Mouse (Mus musculus): ENCODE measurements around the gene Wee2.

Wee2 gene

DNA sequence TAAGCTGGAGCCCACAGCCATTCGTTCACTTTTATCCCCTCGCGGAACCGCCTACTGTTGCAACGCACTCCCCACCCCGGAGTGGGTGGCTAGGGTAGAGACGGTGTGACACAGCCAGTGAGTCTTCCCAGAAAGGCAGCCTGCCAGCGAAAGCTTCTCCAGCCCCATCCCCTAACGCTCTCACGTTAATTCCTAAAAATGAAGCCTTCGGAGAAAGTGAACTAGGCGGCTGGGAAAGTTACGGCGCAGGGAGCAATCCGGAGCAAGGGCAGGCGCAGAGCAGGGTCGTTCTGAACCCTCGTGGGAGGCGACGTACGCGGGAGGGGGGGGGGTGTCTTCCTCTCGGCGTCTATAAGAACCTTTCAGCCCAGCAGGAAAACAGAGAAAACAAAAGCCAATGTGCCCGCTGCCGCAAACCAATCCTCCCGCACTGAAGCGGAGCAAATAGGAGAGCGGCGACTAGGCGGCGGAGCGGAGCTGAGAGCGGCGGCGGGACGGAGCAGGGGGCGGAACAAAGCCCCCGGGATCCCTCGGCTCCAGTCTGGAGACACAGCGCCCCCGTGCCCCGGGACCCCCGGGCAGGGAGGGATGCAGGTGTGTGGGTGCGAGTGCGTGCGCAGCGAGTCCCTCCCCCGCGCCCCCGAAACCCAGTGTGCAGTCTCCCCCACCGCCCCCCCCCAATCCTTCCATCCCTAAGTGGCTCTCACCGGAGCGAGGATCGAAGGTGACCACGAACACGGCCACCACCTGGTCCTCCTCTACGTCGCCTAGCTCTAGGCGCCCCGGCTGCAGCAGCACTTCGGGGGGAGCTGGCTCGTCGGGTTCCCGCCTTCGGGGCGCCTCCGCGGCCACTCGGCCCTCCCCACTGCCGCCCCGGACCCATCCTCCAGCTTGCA is 3.5 kb upstream of the Wee2 start:
- DNase-seq (ENCODE audit: low read depth, low spot score): no peak

DNA sequence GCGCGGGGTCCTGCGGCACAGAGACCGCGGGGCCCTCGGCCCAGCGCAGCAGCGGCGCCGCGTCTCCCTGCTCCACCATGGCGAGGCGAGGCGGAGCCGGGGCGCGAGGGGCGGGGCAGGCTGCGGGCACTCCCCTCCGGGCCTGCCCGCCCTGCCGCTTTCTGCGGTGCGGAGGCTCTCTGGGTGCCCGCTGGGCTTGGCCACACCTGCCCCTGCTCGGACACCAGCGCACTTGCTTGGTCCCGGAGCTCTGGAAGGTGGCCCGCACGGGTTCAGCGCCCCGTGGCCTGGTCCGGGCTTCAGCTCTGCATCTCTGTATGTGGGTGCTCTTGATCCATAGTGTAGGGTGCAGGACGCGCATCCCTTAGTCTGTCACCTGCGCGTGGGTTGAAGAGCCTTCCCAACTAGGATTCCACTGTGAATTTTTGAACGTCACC is 2.8 kb upstream of the Wee2 start, which contains the start of gene E330009J07Rik:
Gene E330009J07Rik, minus strand, starts transcription at position 89 of the 437 bp plus-strand sequence.
- DNase-seq (ENCODE audit: low read depth, low spot score): no peak

DNA sequence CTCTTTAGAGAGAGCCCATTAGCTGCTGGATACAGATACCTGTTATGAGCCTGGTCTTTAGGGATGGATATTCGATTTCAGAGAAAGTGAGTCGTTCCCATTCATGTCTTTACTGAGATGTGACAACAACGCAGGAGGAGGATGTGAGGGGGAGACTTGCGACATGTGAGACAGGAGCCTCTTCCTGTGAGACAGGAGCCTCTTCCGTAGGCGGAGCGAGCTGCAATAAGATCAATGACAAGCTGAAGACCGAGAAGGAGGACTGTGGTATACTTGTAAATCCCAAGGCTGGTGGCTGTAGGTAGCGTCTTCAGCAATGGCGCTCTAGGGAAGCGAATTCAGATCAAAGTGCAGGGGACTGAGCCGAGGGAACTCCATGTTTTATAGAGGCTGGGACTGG is 843 bp downstream of the Wee2 start:
- no peak for DNase-seq (ENCODE audit: low read depth, low spot score)

DNA sequence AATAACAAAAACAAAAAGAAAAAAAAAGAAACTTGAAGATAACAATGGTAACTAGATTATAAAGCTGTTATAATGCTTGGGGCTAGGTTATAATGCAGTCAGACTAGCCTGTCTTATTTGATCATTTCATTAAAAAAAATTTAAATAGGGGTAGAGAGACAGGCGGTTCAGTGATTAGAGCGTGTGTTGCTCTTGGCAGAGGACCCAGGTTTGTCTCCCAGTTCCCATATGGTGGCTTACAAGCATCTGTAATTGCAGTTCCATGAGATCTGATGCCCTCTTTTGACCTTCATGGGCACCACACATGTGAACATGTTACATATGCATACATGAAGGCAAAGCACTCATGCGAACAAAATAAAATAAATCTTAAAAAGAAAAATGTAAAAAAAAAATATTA is 2.4 kb downstream of the Wee2 start:
- DNase-seq (ENCODE audit: low read depth, low spot score): no peak

DNA sequence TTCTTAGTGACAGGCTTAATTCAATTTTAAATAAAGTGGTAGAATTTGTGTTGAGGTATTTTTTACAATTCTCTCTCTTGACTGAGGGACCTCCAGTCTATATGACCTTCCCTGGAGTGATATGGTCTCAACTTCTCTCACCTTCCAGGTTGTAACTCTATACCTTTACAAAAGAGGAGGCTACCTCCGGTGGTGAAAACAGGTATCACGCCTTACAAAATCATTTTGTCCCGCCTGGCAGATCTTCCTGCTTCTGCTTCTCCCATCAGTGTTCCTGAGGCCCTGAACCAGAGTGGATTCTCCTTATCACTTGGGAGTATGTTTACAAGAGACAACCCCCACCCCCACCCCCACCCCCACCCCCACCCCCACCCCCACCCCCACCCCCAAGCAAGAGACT is 2.9 kb downstream of the Wee2 start:
- DNase-seq (ENCODE audit: low read depth, low spot score): no peak

DNA sequence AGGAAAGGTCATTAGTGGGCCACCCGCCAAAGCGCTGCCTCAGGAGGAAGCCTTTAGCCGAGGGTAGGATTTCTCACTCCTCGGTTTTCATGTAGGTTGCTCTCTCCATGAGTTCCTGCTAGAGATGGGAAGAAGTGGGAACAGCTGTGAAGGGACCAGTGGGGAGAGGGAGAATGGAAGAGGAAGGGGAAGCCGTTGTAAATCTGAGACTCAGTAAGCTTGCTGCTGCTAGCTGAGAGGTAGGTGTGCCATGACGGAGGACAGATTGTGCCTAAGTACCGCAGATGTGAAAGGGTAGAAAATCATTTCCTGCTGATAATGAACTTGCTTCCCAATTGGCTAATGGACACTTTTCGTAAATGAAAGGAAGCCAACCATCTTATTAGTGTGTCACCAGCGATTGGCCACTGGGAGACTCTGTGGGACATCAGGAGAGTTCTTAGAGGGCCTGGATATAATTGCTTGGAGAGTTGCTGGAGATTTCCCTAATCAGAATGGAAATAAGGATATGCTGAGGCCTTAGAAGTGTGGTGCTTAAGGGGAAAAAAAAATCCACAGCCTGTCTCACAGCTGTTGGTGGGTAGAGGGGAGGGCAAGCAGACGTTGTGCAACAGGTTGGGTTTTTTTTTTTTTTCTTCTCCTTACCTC is 4.5 kb downstream of the Wee2 start:
- no peak for DNase-seq (ENCODE audit: low read depth, low spot score)

DNA sequence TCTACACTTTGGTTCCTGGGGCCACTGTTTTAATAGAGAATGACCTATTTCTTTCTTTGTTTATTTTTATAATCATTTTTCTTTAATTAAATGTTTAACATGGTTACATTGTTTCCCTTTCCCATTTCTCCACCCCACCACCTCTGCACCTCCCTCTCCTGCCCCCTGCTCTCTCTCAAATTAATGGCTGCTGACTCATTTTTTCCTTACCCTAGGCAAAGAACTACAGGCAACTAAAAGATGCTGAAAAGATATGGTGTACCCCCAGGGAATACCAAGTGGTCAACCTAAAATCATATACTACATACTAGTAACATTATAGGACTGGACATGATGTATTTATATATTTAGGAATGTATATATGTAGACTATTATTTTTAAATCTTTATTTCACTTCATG is 9.7 kb downstream of the Wee2 start:
- no peak for DNase-seq (ENCODE audit: low read depth, low spot score)

DNA sequence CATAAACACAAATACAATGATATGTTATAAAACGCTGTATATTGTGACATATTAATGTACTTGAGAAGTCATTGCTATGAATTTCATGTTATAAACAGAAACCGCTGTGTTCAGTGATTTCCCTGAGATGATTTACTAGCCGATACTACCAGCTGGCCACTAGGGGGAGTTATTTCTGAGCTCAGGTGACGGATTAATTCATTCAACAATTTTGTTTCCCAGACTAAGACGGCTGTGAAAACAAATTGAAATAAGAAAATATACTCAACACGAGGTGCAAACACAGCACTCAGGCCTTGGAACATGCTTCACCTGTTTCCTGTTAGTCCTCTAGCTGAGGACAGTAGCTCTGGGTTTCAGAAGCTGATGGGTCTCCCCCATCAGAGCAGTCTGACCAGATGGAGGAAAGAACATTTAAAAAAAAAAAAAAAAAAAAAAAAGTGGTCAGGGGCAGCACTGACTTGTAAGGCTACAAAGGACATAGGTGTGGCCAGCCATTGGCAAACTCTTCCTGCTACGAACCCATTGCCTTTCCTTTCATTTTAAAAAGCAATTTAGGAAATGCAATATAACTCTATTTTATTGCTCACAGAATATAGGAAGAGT is 15.7 kb downstream of the Wee2 start:
- no peak for DNase-seq (ENCODE audit: low read depth, low spot score)

DNA sequence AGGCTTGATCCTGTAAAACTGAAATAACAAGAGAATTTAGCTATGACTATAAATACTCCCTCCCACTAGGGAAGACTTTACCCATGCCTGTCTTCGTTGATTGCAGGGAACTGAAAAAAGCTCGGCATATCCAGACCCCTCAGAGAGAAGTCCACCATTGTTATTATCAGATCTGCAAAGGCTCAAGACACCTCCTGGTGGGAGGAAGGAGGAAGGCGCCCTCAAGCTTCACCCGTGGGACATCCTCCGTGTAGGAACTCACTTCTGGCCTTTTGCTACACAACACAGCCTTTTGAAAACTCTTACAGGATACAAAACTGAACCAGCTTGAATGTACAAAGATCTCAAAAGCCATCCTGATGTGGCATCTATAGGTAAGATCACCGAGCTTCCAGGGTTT is 26.8 kb downstream of the Wee2 start:
- no peak for DNase-seq (ENCODE audit: low read depth, low spot score)

DNA sequence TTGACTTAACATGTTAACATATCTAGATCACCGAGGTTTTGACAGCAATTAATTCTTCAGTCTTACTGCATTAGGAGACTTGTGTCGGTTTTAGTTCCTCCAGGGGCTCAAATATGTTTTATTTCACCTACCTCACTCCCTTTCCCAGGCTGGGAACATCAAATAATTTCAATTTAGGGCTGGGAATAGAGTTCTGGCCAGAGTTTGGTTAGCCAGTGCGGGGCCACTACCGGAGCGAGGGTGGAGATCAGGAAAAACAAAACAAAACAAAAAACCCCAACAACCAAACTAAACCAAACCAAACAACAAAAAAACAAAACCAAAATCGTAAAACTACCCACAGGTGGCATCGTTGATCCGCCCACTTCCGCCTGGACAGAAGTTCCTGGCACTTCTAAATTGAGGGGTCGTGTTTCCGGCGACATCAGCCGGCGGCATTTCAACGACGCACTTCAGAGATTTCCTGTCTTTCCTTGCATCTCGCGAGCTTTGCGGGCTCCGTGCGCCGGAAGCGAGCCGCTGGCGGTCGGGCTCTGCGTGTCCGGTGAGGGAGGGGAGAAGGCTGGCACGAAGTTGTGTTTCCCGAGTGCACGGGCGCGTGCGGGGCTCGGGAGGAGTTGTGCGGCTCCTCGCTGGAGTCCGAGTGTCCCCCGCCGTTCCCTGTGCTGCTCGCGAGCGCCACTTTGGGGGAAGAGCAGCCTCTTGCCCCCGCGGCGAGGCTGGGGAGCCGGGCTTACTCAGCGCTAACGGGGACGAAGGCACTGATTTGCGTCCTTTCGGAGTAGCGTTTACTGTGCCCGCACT is 32.2 kb downstream of the Wee2 start, which contains the start of gene Ssbp1:
Gene Ssbp1, plus strand, starts transcription at position 437 of the 804 bp plus-strand sequence.
- peak; percentile 75 for DNase-seq (ENCODE audit: low read depth, low spot score)

DNA sequence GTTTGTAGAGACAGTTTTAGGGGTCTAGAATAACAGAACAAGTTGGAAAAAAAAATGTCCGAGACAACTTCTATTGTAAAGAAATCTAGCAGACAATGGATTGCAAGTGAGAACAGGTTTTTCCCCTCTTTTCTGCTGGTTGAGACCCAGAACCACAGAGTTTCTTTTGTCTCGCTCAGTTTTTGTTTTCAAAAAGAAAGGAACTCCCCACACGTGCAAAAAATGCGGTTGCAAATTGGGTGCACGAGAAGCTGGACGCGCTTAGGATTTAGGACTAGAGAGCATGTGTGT is 32.8 kb downstream of the Wee2 start:
- peak; percentile 5 for DNase-seq (ENCODE audit: low read depth, low spot score)

DNA sequence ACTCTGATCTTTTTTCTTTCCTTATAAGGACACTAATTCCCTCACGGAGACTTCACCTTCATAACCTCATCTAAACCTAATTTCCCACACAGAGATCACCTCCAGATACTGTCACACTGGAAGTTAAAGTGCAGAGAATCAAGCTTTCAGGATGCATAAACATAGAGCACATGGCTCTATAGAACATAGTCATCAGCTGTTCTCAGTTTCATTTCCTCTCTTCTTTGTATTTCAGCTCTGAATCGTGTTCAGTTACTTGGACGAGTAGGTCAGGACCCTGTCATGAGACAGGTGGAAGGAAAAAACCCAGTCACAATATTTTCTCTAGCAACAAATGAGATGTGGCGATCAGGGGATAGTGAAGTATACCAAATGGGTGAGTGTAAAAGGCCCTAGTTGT is 37.2 kb downstream of the Wee2 start:
- no peak for DNase-seq (ENCODE audit: low read depth, low spot score)

DNA sequence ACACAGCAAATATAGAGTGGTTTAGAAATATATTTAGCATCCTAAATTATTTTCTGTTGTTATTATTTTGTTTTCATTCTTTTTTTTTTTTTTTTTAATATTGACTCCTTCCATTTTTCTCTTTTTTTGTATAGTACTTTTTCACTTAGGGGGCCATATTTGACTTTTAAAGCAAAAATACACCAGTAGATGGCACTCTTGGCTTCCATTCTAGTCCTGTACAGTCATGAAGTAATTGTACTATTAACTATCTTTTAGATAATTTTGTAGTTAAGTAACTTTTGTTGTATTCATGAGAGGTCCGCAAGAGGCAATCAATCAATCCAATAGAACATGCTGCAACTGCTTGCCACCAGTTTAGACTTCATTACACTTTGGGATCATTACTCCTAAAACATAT is 40.8 kb downstream of the Wee2 start:
- DNase-seq (ENCODE audit: low read depth, low spot score): no peak

DNA sequence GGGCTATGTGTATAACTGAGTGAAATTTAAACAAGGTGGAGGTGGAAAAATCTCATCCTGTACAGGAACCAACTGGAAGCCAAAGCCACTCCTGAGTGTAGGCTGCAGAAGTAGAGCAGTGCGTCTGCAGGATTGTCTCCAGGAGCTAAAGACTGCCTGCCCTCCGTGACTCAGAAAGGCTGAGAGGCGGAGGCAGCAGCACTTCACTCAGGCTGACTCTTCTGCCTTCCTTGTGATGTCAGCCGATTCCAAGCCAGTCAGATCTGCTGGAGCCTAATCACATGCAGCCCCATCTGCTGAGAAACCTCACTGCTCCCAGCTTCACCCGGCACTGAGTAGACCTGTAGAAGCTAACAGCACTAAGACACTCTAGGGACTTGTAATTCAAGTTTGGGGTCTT is 43.4 kb downstream of the Wee2 start:
- DNase-seq (ENCODE audit: low read depth, low spot score): no peak

DNA sequence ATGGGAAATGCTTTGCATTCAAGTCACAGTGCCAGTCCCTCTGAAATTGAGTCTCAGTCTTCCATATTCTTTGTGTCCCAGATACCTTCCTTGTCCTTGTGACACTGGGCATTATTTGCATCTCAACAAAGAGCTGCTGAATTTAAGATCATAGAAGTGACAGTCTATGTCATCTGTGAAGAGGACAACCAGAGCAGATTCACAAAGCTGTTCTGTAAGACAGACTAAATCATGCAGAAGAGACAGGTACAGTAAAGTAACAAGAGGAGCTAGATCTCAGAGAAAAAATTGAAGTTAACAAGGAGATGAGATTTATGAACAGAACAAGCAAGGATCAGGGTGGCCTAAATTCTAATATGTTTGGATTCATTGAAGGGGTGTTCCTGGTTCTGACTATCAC is 52.0 kb downstream of the Wee2 start, which contains the start of gene Tas2r137:
Gene Tas2r137, plus strand, starts transcription at position 301 of the 400 bp plus-strand sequence.
- DNase-seq (ENCODE audit: low read depth, low spot score): no peak

DNA sequence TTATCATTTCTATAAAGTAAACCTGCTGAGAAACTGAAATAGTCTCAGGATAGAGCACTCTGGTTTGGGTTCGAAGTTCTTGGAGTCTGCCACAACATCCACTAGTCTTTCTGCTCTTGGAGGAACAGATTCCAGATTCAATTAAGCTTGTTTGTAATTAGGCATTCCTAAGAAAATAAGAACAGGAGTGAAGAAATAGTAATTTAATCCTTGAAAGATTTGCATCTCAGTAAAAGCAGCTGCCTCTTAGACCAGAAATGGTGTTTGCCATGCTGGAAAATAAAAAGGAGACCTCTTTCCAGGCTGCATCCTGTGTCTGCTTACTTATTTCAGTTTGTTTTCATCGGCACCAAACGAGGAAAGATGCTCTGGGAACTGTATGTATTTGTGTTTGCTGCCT is 54.3 kb downstream of the Wee2 start, which contains the start of gene Tas2r108:
Gene Tas2r108, plus strand, starts transcription at position 301 of the 400 bp plus-strand sequence.
- DNase-seq (ENCODE audit: low read depth, low spot score): no peak
